Mouse (Mus musculus) brain, embryonic 14.5 days (tissue): ENCODE results near the gene Stxbp4. TPM values are rescaled to one million over a fixed set of nuclear protein-coding genes. Genes with fewer than 3 reads are reported as not detected.
A peak's percentile ranks its signal among the peaks of the same experiment; 100 is the strongest.

Experiments
- DNase-seq: peaks from one replicate; pipeline ENCODE4 v3.0.0-alpha.2; 2011; ENCODE audit warnings: low read depth
- CTCF ChIP-seq: fragments of 200-500 bp; IDR thresholded peaks from 2 replicates; pipeline ENCODE4 v1.5.1; 2012; ENCODE audit warnings: inconsistent platforms, mild to moderate bottlenecking, moderate library complexity, borderline replicate concordance; ENCODE audit not compliant: insufficient read depth, insufficient read length; ENCODE audit errors: extremely low read depth
- POLR2A ChIP-seq: fragments of 200-500 bp; IDR thresholded peaks from 2 replicates; pipeline ENCODE4 v1.6.1; 2012; ENCODE audit warnings: mild to moderate bottlenecking, inconsistent platforms, borderline replicate concordance; ENCODE audit not compliant: poor library complexity, insufficient read depth, insufficient read length, severe bottlenecking; ENCODE audit errors: extremely low read depth
- polyA plus RNA-seq: library from polyadenylated mRNA; depleted of rRNA; stranded (reverse); fragments of >200 nt; gene quantifications from 2 replicates; pipeline ENCODE4 v1.2.3, GENCODE M21; 2012; rRNA removed

Gene Stxbp4
- polyA plus RNA-seq: 8.4 and 12.3 TPM in 2 replicates

GRCm38 (mm10) chr11:90637440-90638311, at the start of gene Stxbp4, which contains the start of gene Cox11:
Stxbp4 (minus strand) TSS chr11:90638084.
Cox11 (plus strand) TSS chr11:90638173.
- TF ChIP-seq CTCF (peak; percentile 40), POLR2A (peak; percentile 83; the same call in 1 of the 2 replicates)
- DNase-seq: peak; percentile 99

GRCm38 (mm10) chr11:90687040-90687439, 49.2 kb upstream of the Stxbp4 start:
- no peak for DNase-seq
- no peak for TF ChIP-seq POLR2A

DNA sequence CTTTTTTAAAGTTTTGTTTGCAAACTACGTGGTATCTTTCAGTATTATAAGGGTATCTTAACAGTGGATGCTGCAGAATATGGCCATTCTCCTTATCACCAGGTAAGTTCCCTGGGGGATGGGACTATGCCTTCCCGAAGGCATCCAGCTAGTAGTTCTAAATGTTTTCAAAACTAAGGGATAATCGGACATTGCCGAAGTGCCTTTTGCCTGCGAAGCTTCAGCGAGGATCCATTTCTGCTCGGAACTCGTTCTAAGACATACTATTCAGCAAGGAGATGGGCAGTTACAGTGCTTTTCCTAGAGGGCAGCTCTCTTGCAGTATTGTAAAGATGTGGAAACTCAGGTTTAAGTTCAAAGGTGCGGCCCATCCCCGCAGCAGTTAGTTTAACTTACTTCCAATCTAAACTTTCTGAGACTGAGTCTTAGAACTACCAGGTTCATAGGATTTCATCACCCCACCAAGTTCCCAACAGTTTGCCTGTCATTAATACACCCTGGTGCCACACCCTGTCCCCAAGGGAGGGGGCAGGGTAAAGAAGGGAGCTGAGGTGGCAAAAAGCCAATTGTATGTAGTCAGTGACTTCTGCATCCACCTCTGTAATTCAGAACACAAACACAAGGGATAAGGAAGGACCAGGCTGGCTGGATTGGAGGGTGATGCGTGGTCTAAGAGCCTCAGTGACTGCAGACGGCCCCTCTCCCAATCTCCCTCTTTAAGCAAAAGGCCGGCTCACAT, 48.6 kb upstream of the Stxbp4 start:
- no peak for DNase-seq
- no peak for TF ChIP-seq POLR2A
- no peak for TF ChIP-seq CTCF

GRCm38 (mm10) chr11:90685196-90685595, 47.3 kb upstream of the Stxbp4 start:
- no peak for TF ChIP-seq POLR2A
- TF ChIP-seq CTCF: no peak
- DNase-seq: no peak

GRCm38 (mm10) chr11:90684765-90685164, 46.9 kb upstream of the Stxbp4 start:
- no peak for DNase-seq
- TF ChIP-seq POLR2A (no peak), CTCF (no peak)

DNA sequence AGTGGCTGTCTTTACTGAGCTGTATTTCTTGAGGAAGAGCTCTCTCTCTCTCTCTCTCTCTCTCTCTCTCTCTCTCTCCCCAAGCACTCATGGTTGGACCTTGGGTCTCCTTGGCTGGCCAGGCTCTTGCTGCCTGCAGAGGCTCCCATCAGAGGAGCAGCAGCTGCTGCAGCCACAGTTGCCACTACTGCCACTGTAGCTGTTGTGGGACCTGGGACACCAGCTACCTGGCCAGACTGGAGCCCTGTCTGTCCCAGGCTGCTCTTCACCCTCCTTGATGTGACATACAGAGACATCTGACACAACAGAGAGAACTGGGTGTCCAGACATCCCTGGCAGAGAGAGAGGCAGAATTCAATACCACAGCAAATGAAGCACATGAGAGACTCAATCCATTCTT, 43.3 kb upstream of the Stxbp4 start:
- TF ChIP-seq CTCF: no peak
- DNase-seq: no peak

- TF ChIP-seq CTCF: no peak
- no peak for TF ChIP-seq POLR2A
- no peak for DNase-seq
These were observed 40.7 kb upstream of the Stxbp4 start for GRCm38 (mm10) chr11:90678582-90678981.

- TF ChIP-seq POLR2A (no peak), CTCF (no peak)
- DNase-seq: no peak
These were observed 39.9 kb upstream of the Stxbp4 start for GRCm38 (mm10) chr11:90677771-90678288.

GRCm38 (mm10) chr11:90677027-90677426, 39.1 kb upstream of the Stxbp4 start:
- TF ChIP-seq CTCF (no peak), POLR2A (no peak)

GRCm38 (mm10) chr11:90675479-90676110, 37.7 kb upstream of the Stxbp4 start:
- no peak for DNase-seq
- TF ChIP-seq CTCF (no peak), POLR2A (no peak)

More at GRCm38 (mm10) chr11:90677027-90677426, 39.1 kb upstream of the Stxbp4 start:
- no peak for DNase-seq

GRCm38 (mm10) chr11:90667325-90667724, 29.4 kb upstream of the Stxbp4 start:
- TF ChIP-seq POLR2A (no peak), CTCF (no peak)
- no peak for DNase-seq

DNA sequence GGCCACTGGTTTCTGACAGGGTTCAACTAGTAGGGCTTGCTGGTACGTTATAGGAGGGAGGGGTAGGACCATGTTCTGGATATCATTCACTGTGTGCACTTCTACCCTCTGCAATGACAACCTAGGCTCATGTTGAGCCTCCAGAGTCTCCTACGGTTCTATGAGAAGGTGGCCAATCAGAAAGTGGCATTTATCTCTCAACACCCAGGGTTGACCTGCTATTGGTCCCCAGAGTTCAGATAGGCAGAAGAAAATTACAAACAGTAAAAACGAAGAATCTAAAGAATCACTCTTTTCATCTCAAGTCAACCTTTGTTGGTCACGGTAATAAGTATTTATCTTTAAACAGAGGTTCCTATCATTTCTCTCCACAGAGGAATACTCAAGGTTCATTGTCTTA, 29.0 kb upstream of the Stxbp4 start:
- DNase-seq: no peak
- TF ChIP-seq CTCF (no peak), POLR2A (no peak)
